Mouse (Mus musculus) liver (tissue): ENCODE measurements around the gene Gm44805.

ENCODE experiments used
- DNase-seq: peaks from one replicate; pipeline ENCODE4 v3.0.0-alpha.2; 2020; ENCODE audit warnings: mixed read lengths

The Gm44805 gene

GRCm38 (mm10) chr7:19681202-19681694, at the start of gene Gm44805, which contains the start of gene Apoc4:
TSS of gene Gm44805 (minus strand) at chr7:19681423.
TSS of gene Apoc4 (minus strand) at chr7:19681479.
- DNase-seq = no peak

GRCm38 (mm10) chr7:19726541-19726940, 45.3 kb upstream of the Gm44805 start:
- no peak for DNase-seq

GRCm38 (mm10) chr7:19724167-19724566, 42.9 kb upstream of the Gm44805 start:
- DNase-seq = no peak

- no peak for DNase-seq
Observed at GRCm38 (mm10) chr7:19722754-19723195, 41.6 kb upstream of the Gm44805 start.

- no peak for DNase-seq
Observed at GRCm38 (mm10) chr7:19719200-19719599, 38.0 kb upstream of the Gm44805 start.

- DNase-seq = no peak
Observed at GRCm38 (mm10) chr7:19718297-19718952, 37.2 kb upstream of the Gm44805 start.

- DNase-seq = no peak
Observed at GRCm38 (mm10) chr7:19717346-19717745, 36.1 kb upstream of the Gm44805 start.

GRCm38 (mm10) chr7:19716822-19717221, 35.6 kb upstream of the Gm44805 start:
- no peak for DNase-seq

- DNase-seq = no peak
Observed at GRCm38 (mm10) chr7:19716055-19716682, 34.9 kb upstream of the Gm44805 start.

GRCm38 (mm10) chr7:19715239-19716054, 34.2 kb upstream of the Gm44805 start, which contains the start of gene Tomm40:
TSS of gene Tomm40 (minus strand) at chr7:19715438.
- peak; percentile 99 for DNase-seq

- DNase-seq = no peak
Observed at GRCm38 (mm10) chr7:19714836-19715235, 33.6 kb upstream of the Gm44805 start.

- DNase-seq = no peak
Observed at GRCm38 (mm10) chr7:19713598-19713997, 32.4 kb upstream of the Gm44805 start.

GRCm38 (mm10) chr7:19713196-19713595, 32.0 kb upstream of the Gm44805 start:
- DNase-seq = no peak

- DNase-seq = no peak
Observed at GRCm38 (mm10) chr7:19712414-19712813, 31.2 kb upstream of the Gm44805 start.

GRCm38 (mm10) chr7:19710650-19711049, 29.4 kb upstream of the Gm44805 start:
- DNase-seq = no peak

GRCm38 (mm10) chr7:19705271-19705670, 24.0 kb upstream of the Gm44805 start:
- DNase-seq = no peak

GRCm38 (mm10) chr7:19704475-19704874, 23.3 kb upstream of the Gm44805 start:
- no peak for DNase-seq

- no peak for DNase-seq
Observed at GRCm38 (mm10) chr7:19702859-19703555, 21.8 kb upstream of the Gm44805 start.

GRCm38 (mm10) chr7:19701069-19701761, 20.0 kb upstream of the Gm44805 start:
- DNase-seq = peak; percentile 80

GRCm38 (mm10) chr7:19700299-19701068, 19.3 kb upstream of the Gm44805 start:
- no peak for DNase-seq

GRCm38 (mm10) chr7:19699827-19700148, 18.6 kb upstream of the Gm44805 start:
- DNase-seq = no peak
